Mouse (Mus musculus): Measurements from ENCODE around the gene Ppp1cc.
"Not testable (repeated sequence)": the region's sequence is repeated elsewhere in the genome, so short reads cannot be mapped to it uniquely, and the experiment has no call there.

The Ppp1cc gene

GRCm38 (mm10) chr5:122168344-122169069, 10.4 kb downstream of the Ppp1cc start:
- no peak for DNase-seq

- DNase-seq: no peak
These were observed 13.0 kb downstream of the Ppp1cc start for GRCm38 (mm10) chr5:122171058-122171457.

GRCm38 (mm10) chr5:122175402-122175801, 17.3 kb downstream of the Ppp1cc start:
- no peak for DNase-seq

- no peak for DNase-seq
These were observed 17.9 kb downstream of the Ppp1cc start for GRCm38 (mm10) chr5:122175961-122176360.

- DNase-seq: peak; percentile 69
These were observed 18.3 kb downstream of the Ppp1cc start for GRCm38 (mm10) chr5:122176398-122176797.

- no peak for DNase-seq
These were observed 21.6 kb downstream of the Ppp1cc start for GRCm38 (mm10) chr5:122179665-122180064.

- DNase-seq: no peak
These were observed 26.3 kb downstream of the Ppp1cc start for GRCm38 (mm10) chr5:122184283-122184806.

- DNase-seq: not testable (repeated sequence)
These were observed 26.8 kb downstream of the Ppp1cc start for GRCm38 (mm10) chr5:122184858-122185257.

- no peak for DNase-seq
These were observed 31.0 kb downstream of the Ppp1cc start for GRCm38 (mm10) chr5:122189115-122189514.

- DNase-seq: no peak
These were observed 32.4 kb downstream of the Ppp1cc start for GRCm38 (mm10) chr5:122190465-122190864.

GRCm38 (mm10) chr5:122191269-122192063, 33.4 kb downstream of the Ppp1cc start:
- no peak for DNase-seq

GRCm38 (mm10) chr5:122192347-122192746, 34.3 kb downstream of the Ppp1cc start:
- no peak for DNase-seq

GRCm38 (mm10) chr5:122200872-122201271, 42.8 kb downstream of the Ppp1cc start:
- DNase-seq: no peak

GRCm38 (mm10) chr5:122201904-122202303, 43.8 kb downstream of the Ppp1cc start:
- DNase-seq: no peak

- no peak for DNase-seq
These were observed 46.1 kb downstream of the Ppp1cc start for GRCm38 (mm10) chr5:122204180-122204579.

- no peak for DNase-seq
These were observed 48.4 kb downstream of the Ppp1cc start, which contains the start of gene Hvcn1 for GRCm38 (mm10) chr5:122206475-122206874. Hvcn1 (plus strand) TSS chr5:122206804.

- DNase-seq: peak; percentile 16
These were observed 50.8 kb downstream of the Ppp1cc start for GRCm38 (mm10) chr5:122208909-122209308.

- peak; percentile 88 for DNase-seq
These were observed 51.7 kb downstream of the Ppp1cc start for GRCm38 (mm10) chr5:122209591-122210368.

GRCm38 (mm10) chr5:122210890-122211289, 52.8 kb downstream of the Ppp1cc start:
- no peak for DNase-seq

- no peak for DNase-seq
These were observed 54.0 kb downstream of the Ppp1cc start for GRCm38 (mm10) chr5:122212125-122212524.

- not testable (repeated sequence) for DNase-seq
These were observed 54.7 kb downstream of the Ppp1cc start for GRCm38 (mm10) chr5:122212820-122213219.

- DNase-seq: no peak
These were observed 55.8 kb downstream of the Ppp1cc start for GRCm38 (mm10) chr5:122213861-122214260.

- no peak for DNase-seq
These were observed 59.6 kb downstream of the Ppp1cc start for GRCm38 (mm10) chr5:122217636-122218035.

Data from embryo, embryonic 11 days (tissue).